Comparison of ENCODE assay signal across 8 mouse cellular contexts in genomic region chr12:80060809-80061208, GRCm38 (mm10). TPM values are rescaled to one million over a fixed set of nuclear protein-coding genes. Genes with fewer than 3 reads are reported as not detected.
DNase-seq lines count a peak whose midpoint lies in the region; ATAC-seq lines count a peak whose summit lies in the region.

No protein-coding gene starts in this region.

- no peak for ATAC-seq in heart, embryonic 13.5 days (ENCODE audit: extremely low read depth, insufficient number of reproducible peaks, low FRiP score, low TSS enrichment)
- ATAC-seq in neutrophil, adult 5-6 weeks (ENCODE audit: extremely low read depth, insufficient number of reproducible peaks, low FRiP score, poor library complexity, severe bottlenecking), result peak; percentile 75

- no peaks in the 10 kb centered on the region for H3K9me3 ChIP-seq in heart, embryonic 13.5 days

- 14% methylated on average over 1 of the region's 1 CpGs for WGBS in heart, embryonic 13.5 days

- DNase-seq in kidney, adult 11 months, result peak; percentile 15
- no peak for DNase-seq in kidney, adult 18-20 months
- peak; percentile 46 for DNase-seq in kidney, postnatal 14 days
- no peak for DNase-seq in cerebellum, postnatal 36 days
- no peak for DNase-seq in ovary, postnatal 14 days (ENCODE audit: low spot score)
- no peak for DNase-seq in ovary, postnatal 36 days (ENCODE audit: low spot score)

- H3K27ac ChIP-seq in heart, embryonic 13.5 days (replicated peaks), result peak overlapping the region; percentile 92

- H3K4me1 ChIP-seq in heart, embryonic 13.5 days, result peaks cover 58% of the 10 kb centered on the region

- H3K4me2 ChIP-seq in heart, embryonic 13.5 days, result no peak overlapping the region

- no peaks in the 10 kb centered on the region for H3K27me3 ChIP-seq in heart, embryonic 13.5 days (replicated peaks)

- 0 out of 2 replicates have a peak overlapping the region, but pooled peaks have one; percentile 41 for H3K9ac ChIP-seq in heart, embryonic 13.5 days

- H3K36me3 ChIP-seq in heart, embryonic 13.5 days, result no peaks in the 10 kb centered on the region

- H3K4me3 ChIP-seq in heart, embryonic 13.5 days, result no peak overlapping the region

RNA-seq across cellular contexts. Expression of gene Zfp36l1, which starts 52.0 kb away (rescaled TPM):
- 89.3 and 96.2 TPM in 2 replicates for polyA plus RNA-seq in heart, embryonic 13.5 days (2015; fragmentation: Nextera tagmentation; extraction: Ambion mirVana)
- 142 and 166 TPM in 2 replicates for total RNA-seq in neutrophil, adult 5-6 weeks (2017)

Comparison
In these comparisons a context has a peak if more than half of its experiments do, and no peak if none do; other contexts are left out.
1. DNase-seq: peak in kidney, adult 11 months (single experiment) and kidney, postnatal 14 days (single experiment); none in kidney, adult 18-20 months (single experiment), cerebellum, postnatal 36 days (0 of 2), ovary, postnatal 14 days (single experiment) and ovary, postnatal 36 days (single experiment).